Mouse (Mus musculus): ENCODE measurements at regions not wholly inside any gene's neighbourhood (a gene's known extent, or its start where the extent isn't known, plus 50 kb on each side); places are given as distances from the start of the nearest gene placed in this dataset.

GRCm38 (mm10) chr13:75578971-75579370 is 127.6 kb upstream of the Ell2 start:
- Histone ChIP-seq H3K27me3 (ENCODE audit: control insufficient read depth, insufficient read depth, low read depth, low read length) (no peaks in the 10 kb centered on the region), H3K4me3 (ENCODE audit: low read depth, low read length) (no peak overlapping the region), H3K27ac (ENCODE audit: low read length) (no peak overlapping the region), H3K4me2 (ENCODE audit: low read depth, low read length) (no peak overlapping the region), H3K36me3 (ENCODE audit: control insufficient read depth, insufficient read depth) (no peaks in the 10 kb centered on the region), H3K4me1 (ENCODE audit: control insufficient read depth, low read depth, low read length) (no peaks in the 10 kb centered on the region), H3K9ac (ENCODE audit: low read depth, low read length) (no peak overlapping the region), H3K9me3 (replicated peaks; ENCODE audit: control insufficient read depth, low read length) (no peaks in the 10 kb centered on the region)
- 42% methylated on average over 1 of the region's 1 CpGs for WGBS (ENCODE audit: insufficient replicate concordance)
- no peak for ATAC-seq (ENCODE audit: low read depth)

DNA sequence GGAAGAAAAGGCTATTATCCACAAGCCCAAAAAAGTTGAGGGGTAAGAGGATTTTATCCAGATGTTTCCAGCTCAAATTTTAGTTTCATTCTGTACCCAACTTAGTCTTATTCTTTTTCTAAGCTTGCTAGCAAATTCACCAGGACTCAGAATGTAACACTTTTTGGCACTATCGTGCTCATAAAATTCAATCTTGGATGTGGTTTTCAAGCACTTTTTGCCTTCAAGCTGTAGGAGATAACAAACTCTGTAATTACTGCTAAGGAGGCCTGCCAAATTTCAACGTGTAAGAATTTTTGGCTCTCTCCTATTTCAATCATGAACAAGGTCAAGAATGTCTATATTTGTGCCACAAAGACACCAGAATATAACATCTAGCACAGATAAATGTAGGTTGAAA is 115.7 kb upstream of the Ell2 start:
- no peak for ATAC-seq (ENCODE audit: low read depth)
- H3K9me3 ChIP-seq (replicated peaks; ENCODE audit: control insufficient read depth, low read length): no peaks in the 10 kb centered on the region
- WGBS (ENCODE audit: insufficient replicate concordance): 56% methylated on average over 2 of the region's 2 CpGs
- H3K36me3 ChIP-seq (ENCODE audit: control insufficient read depth, insufficient read depth): no peaks in the 10 kb centered on the region
- H3K9ac ChIP-seq (ENCODE audit: low read depth, low read length): no peak overlapping the region
- no peaks in the 10 kb centered on the region for H3K4me1 ChIP-seq (ENCODE audit: control insufficient read depth, low read depth, low read length)
- no peak overlapping the region for H3K27ac ChIP-seq (ENCODE audit: low read length)
- H3K27me3 ChIP-seq (ENCODE audit: control insufficient read depth, insufficient read depth, low read depth, low read length): no peaks in the 10 kb centered on the region
- H3K4me2 ChIP-seq (ENCODE audit: low read depth, low read length): no peak overlapping the region
- no peak overlapping the region for H3K4me3 ChIP-seq (ENCODE audit: low read depth, low read length)

GRCm38 (mm10) chr13:75596856-75597255 is 109.7 kb upstream of the Ell2 start:
- H3K4me2 ChIP-seq (ENCODE audit: low read depth, low read length): no peak overlapping the region
- no peaks in the 10 kb centered on the region for H3K27me3 ChIP-seq (ENCODE audit: control insufficient read depth, insufficient read depth, low read depth, low read length)
- 61% methylated on average over 2 of the region's 2 CpGs for WGBS (ENCODE audit: insufficient replicate concordance)
- no peak overlapping the region for H3K4me3 ChIP-seq (ENCODE audit: low read depth, low read length)
- H3K4me1 ChIP-seq (ENCODE audit: control insufficient read depth, low read depth, low read length): no peaks in the 10 kb centered on the region
- H3K9me3 ChIP-seq (replicated peaks; ENCODE audit: control insufficient read depth, low read length): no peaks in the 10 kb centered on the region
- ATAC-seq (ENCODE audit: low read depth): no peak
- no peak overlapping the region for H3K27ac ChIP-seq (ENCODE audit: low read length)
- H3K9ac ChIP-seq (ENCODE audit: low read depth, low read length): no peak overlapping the region
- H3K36me3 ChIP-seq (ENCODE audit: control insufficient read depth, insufficient read depth): no peaks in the 10 kb centered on the region

GRCm38 (mm10) chr13:75598186-75598585 is 108.4 kb upstream of the Ell2 start:
- Histone ChIP-seq H3K4me1 (ENCODE audit: control insufficient read depth, low read depth, low read length) (no peaks in the 10 kb centered on the region), H3K27me3 (ENCODE audit: control insufficient read depth, insufficient read depth, low read depth, low read length) (no peaks in the 10 kb centered on the region), H3K36me3 (ENCODE audit: control insufficient read depth, insufficient read depth) (no peaks in the 10 kb centered on the region), H3K9ac (ENCODE audit: low read depth, low read length) (no peak overlapping the region), H3K27ac (ENCODE audit: low read length) (no peak overlapping the region), H3K9me3 (replicated peaks; ENCODE audit: control insufficient read depth, low read length) (no peaks in the 10 kb centered on the region), H3K4me2 (ENCODE audit: low read depth, low read length) (no peak overlapping the region), H3K4me3 (ENCODE audit: low read depth, low read length) (no peak overlapping the region)
- no peak for ATAC-seq (ENCODE audit: low read depth)

GRCm38 (mm10) chr13:75598675-75599074 is 107.9 kb upstream of the Ell2 start:
- H3K4me1 ChIP-seq (ENCODE audit: control insufficient read depth, low read depth, low read length): no peaks in the 10 kb centered on the region

DNA sequence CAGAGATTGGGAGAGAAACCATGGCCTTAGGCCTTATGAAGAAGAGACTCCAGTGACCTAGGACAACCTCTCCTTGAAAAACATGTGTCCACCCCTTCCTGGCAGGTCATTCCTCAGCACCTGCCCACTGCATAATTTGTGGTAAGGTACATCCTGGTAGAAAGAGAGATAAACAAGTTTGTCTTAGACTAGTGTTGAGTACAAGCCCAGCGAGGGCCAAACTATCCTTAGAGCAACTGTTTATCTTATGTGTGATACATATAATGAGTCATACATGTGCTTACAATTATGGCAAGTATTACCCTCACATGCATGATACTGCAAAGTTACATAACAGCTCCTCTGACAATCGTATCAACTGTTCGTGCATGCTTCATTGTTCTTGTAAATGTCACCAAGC is 83.3 kb upstream of the Ell2 start:
- H3K27me3 ChIP-seq (ENCODE audit: control insufficient read depth, insufficient read depth, low read depth, low read length): no peaks in the 10 kb centered on the region
- H3K36me3 ChIP-seq (ENCODE audit: control insufficient read depth, insufficient read depth): no peaks in the 10 kb centered on the region
- 65% methylated on average over 3 of the region's 3 CpGs for WGBS (ENCODE audit: insufficient replicate concordance)
- no peak overlapping the region for H3K9ac ChIP-seq (ENCODE audit: low read depth, low read length)
- ATAC-seq (ENCODE audit: low read depth): no peak
- H3K9me3 ChIP-seq (replicated peaks; ENCODE audit: control insufficient read depth, low read length): no peaks in the 10 kb centered on the region
- no peak overlapping the region for H3K4me2 ChIP-seq (ENCODE audit: low read depth, low read length)
- H3K4me3 ChIP-seq (ENCODE audit: low read depth, low read length): no peak overlapping the region
- no peak overlapping the region for H3K27ac ChIP-seq (ENCODE audit: low read length)
- no peaks in the 10 kb centered on the region for H3K4me1 ChIP-seq (ENCODE audit: control insufficient read depth, low read depth, low read length)

More at GRCm38 (mm10) chr13:75598675-75599074, 107.9 kb upstream of the Ell2 start:
- H3K27me3 ChIP-seq (ENCODE audit: control insufficient read depth, insufficient read depth, low read depth, low read length): no peaks in the 10 kb centered on the region
- 78% methylated on average over 1 of the region's 1 CpGs for WGBS (ENCODE audit: insufficient replicate concordance)
- ATAC-seq (ENCODE audit: low read depth): no peak
- H3K27ac ChIP-seq (ENCODE audit: low read length): no peak overlapping the region
- H3K4me3 ChIP-seq (ENCODE audit: low read depth, low read length): no peak overlapping the region
- no peaks in the 10 kb centered on the region for H3K36me3 ChIP-seq (ENCODE audit: control insufficient read depth, insufficient read depth)
- H3K4me2 ChIP-seq (ENCODE audit: low read depth, low read length): no peak overlapping the region
- H3K9ac ChIP-seq (ENCODE audit: low read depth, low read length): no peak overlapping the region
- H3K9me3 ChIP-seq (replicated peaks; ENCODE audit: control insufficient read depth, low read length): no peaks in the 10 kb centered on the region

DNA sequence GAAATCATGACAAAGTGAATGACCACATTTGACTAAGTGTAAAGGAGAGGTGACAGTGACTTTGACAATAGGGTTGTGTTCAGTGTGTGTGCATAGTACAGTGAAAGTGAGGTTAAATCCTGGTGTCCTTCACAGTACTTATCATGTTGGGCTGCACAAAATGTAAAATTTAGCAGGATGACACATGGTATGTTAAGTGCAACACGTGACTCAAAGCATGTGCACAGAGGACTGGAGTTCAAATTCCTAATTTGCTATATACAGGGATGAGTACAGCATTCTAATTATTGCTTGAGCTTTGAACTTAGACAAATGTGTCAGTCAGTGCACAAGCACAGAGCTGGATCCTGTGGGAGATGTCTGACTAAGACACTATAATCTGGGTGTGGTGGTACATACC is 79.2 kb upstream of the Ell2 start:
- H3K4me3 ChIP-seq (ENCODE audit: low read depth, low read length): no peak overlapping the region
- H3K4me1 ChIP-seq (ENCODE audit: control insufficient read depth, low read depth, low read length): no peaks in the 10 kb centered on the region
- H3K36me3 ChIP-seq (ENCODE audit: control insufficient read depth, insufficient read depth): no peaks in the 10 kb centered on the region
- H3K4me2 ChIP-seq (ENCODE audit: low read depth, low read length): no peak overlapping the region
- WGBS (ENCODE audit: insufficient replicate concordance): 73% methylated on average over 1 of the region's 1 CpGs
- ATAC-seq (ENCODE audit: low read depth): no peak
- H3K27me3 ChIP-seq (ENCODE audit: control insufficient read depth, insufficient read depth, low read depth, low read length): no peaks in the 10 kb centered on the region
- H3K9ac ChIP-seq (ENCODE audit: low read depth, low read length): no peak overlapping the region
- H3K9me3 ChIP-seq (replicated peaks; ENCODE audit: control insufficient read depth, low read length): no peaks in the 10 kb centered on the region
- no peak overlapping the region for H3K27ac ChIP-seq (ENCODE audit: low read length)

- no peak overlapping the region for H3K4me2 ChIP-seq (ENCODE audit: low read depth, low read length)
- H3K9me3 ChIP-seq (replicated peaks; ENCODE audit: control insufficient read depth, low read length): no peaks in the 10 kb centered on the region
- 71% methylated on average over 1 of the region's 1 CpGs for WGBS (ENCODE audit: insufficient replicate concordance)
- H3K9ac ChIP-seq (ENCODE audit: low read depth, low read length): no peak overlapping the region
- no peak overlapping the region for H3K27ac ChIP-seq (ENCODE audit: low read length)
- H3K27me3 ChIP-seq (ENCODE audit: control insufficient read depth, insufficient read depth, low read depth, low read length): no peaks in the 10 kb centered on the region
- H3K36me3 ChIP-seq (ENCODE audit: control insufficient read depth, insufficient read depth): no peaks in the 10 kb centered on the region
- H3K4me1 ChIP-seq (ENCODE audit: control insufficient read depth, low read depth, low read length): no peaks in the 10 kb centered on the region
- ATAC-seq (ENCODE audit: low read depth): no peak
- H3K4me3 ChIP-seq (ENCODE audit: low read depth, low read length): no peak overlapping the region
Measured at GRCm38 (mm10) chr13:75631048-75631447, 75.5 kb upstream of the Ell2 start.

- Histone ChIP-seq H3K9ac (ENCODE audit: low read depth, low read length) (no peak overlapping the region), H3K4me2 (ENCODE audit: low read depth, low read length) (no peak overlapping the region), H3K4me1 (ENCODE audit: control insufficient read depth, low read depth, low read length) (no peaks in the 10 kb centered on the region), H3K36me3 (ENCODE audit: control insufficient read depth, insufficient read depth) (no peaks in the 10 kb centered on the region), H3K27me3 (ENCODE audit: control insufficient read depth, insufficient read depth, low read depth, low read length) (no peaks in the 10 kb centered on the region), H3K27ac (ENCODE audit: low read length) (no peak overlapping the region), H3K4me3 (ENCODE audit: low read depth, low read length) (no peak overlapping the region), H3K9me3 (replicated peaks; ENCODE audit: control insufficient read depth, low read length) (no peaks in the 10 kb centered on the region)
- no peak for ATAC-seq (ENCODE audit: low read depth)
- 60% methylated on average over 1 of the region's 1 CpGs for WGBS (ENCODE audit: insufficient replicate concordance)
Measured at GRCm38 (mm10) chr13:75647513-75647912, 59.0 kb upstream of the Ell2 start.

DNA sequence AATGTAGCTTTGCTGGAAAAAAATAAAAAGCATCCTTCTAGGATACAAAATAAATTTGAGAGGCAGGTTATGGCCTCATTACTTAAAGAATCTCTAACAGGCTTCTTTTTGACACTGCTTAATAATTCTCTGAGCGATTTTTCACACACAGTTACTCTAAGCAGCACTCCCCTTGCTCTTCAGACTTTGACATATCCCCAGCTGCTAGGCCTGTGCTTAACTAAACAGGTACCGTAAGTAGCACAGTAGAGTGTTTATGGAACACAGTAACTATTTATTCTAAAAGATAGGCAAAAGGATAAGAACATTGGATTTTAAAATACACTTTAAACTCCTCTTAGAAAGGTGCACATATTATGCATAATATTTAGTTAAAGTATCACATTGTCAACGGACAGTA is 54.6 kb upstream of the Ell2 start:
- H3K9ac ChIP-seq (ENCODE audit: low read depth, low read length): no peak overlapping the region
- WGBS (ENCODE audit: insufficient replicate concordance): 68% methylated on average over 3 of the region's 3 CpGs
- ATAC-seq (ENCODE audit: low read depth): peak; percentile 43; the same call in 1 of the 2 replicates
- H3K4me2 ChIP-seq (ENCODE audit: low read depth, low read length): no peak overlapping the region
- no peaks in the 10 kb centered on the region for H3K36me3 ChIP-seq (ENCODE audit: control insufficient read depth, insufficient read depth)
- H3K4me3 ChIP-seq (ENCODE audit: low read depth, low read length): no peak overlapping the region
- no peaks in the 10 kb centered on the region for H3K27me3 ChIP-seq (ENCODE audit: control insufficient read depth, insufficient read depth, low read depth, low read length)
- no peaks in the 10 kb centered on the region for H3K4me1 ChIP-seq (ENCODE audit: control insufficient read depth, low read depth, low read length)
- H3K9me3 ChIP-seq (replicated peaks; ENCODE audit: control insufficient read depth, low read length): no peaks in the 10 kb centered on the region
- no peak overlapping the region for H3K27ac ChIP-seq (ENCODE audit: low read length)

Data from liver, embryonic 16.5 days (tissue).